Mouse (Mus musculus): ENCODE measurements around the gene Glod4.

Glod4 gene

GRCm38 (mm10) chr11:76146187-76147010 lies 97.1 kb downstream of the Glod4 start:
- DNase-seq, result no peak

- DNase-seq, result no peak
Observed at GRCm38 (mm10) chr11:76145169-76145568, 98.4 kb downstream of the Glod4 start.

- DNase-seq, result peak; percentile 38
Observed at GRCm38 (mm10) chr11:76144386-76144785, 99.1 kb downstream of the Glod4 start.

- no peak for DNase-seq
Observed at GRCm38 (mm10) chr11:76137996-76138395, 105.5 kb downstream of the Glod4 start.

GRCm38 (mm10) chr11:76135641-76136437 lies 107.7 kb downstream of the Glod4 start:
- DNase-seq, result no peak

GRCm38 (mm10) chr11:76130859-76131258 lies 112.7 kb downstream of the Glod4 start:
- DNase-seq, result peak; percentile 41

- no peak for DNase-seq
Observed at GRCm38 (mm10) chr11:76125386-76125785, 118.1 kb downstream of the Glod4 start.

GRCm38 (mm10) chr11:76123517-76123916 lies 120.0 kb downstream of the Glod4 start:
- no peak for DNase-seq

GRCm38 (mm10) chr11:76122571-76122970 lies 121.0 kb downstream of the Glod4 start:
- DNase-seq, result no peak

GRCm38 (mm10) chr11:76121086-76121485 lies 122.4 kb downstream of the Glod4 start:
- peak; percentile 46 for DNase-seq

- peak; percentile 50 for DNase-seq
Observed at GRCm38 (mm10) chr11:76120407-76120901, 123.1 kb downstream of the Glod4 start.

- DNase-seq, result no peak
Observed at GRCm38 (mm10) chr11:76110416-76110815, 133.1 kb downstream of the Glod4 start.

- DNase-seq, result no peak
Observed at GRCm38 (mm10) chr11:76106551-76107496, 136.7 kb downstream of the Glod4 start.

- no peak for DNase-seq
Observed at GRCm38 (mm10) chr11:76101154-76101553, 142.4 kb downstream of the Glod4 start.

- DNase-seq, result no peak
Observed at GRCm38 (mm10) chr11:76099193-76099975, 144.1 kb downstream of the Glod4 start.

GRCm38 (mm10) chr11:76093610-76094009 lies 149.9 kb downstream of the Glod4 start:
- DNase-seq, result no peak

GRCm38 (mm10) chr11:76089776-76090175 lies 153.7 kb downstream of the Glod4 start:
- DNase-seq, result peak; percentile 67

- no peak for DNase-seq
Observed at GRCm38 (mm10) chr11:76088506-76088905, 155.0 kb downstream of the Glod4 start.

GRCm38 (mm10) chr11:76085898-76086591 lies 157.5 kb downstream of the Glod4 start:
- DNase-seq, result peak; percentile 70

- DNase-seq, result no peak
Observed at GRCm38 (mm10) chr11:76084943-76085342, 158.6 kb downstream of the Glod4 start.

GRCm38 (mm10) chr11:76083941-76084367 lies 159.6 kb downstream of the Glod4 start:
- DNase-seq, result no peak

Data from kidney, adult 18-20 months (tissue).